Mouse (Mus musculus) layer of hippocampus, postnatal 25 days (tissue): ENCODE data around the gene Pglyrp1. TPM values are rescaled to one million over a fixed set of nuclear protein-coding genes. Genes with fewer than 3 reads are reported as not detected.
"Not testable (repeated sequence)": the region's sequence is repeated elsewhere in the genome, so short reads cannot be mapped to it uniquely, and the experiment has no call there.

Experiments used
- DNase-seq, 2 experiments: peaks; one replicate each; pipeline ENCODE4 v3.0.0; 2022; ENCODE audit warnings: mixed read lengths in 2 of 2, low spot score in 1 of 2; ENCODE audit errors: extremely low spot score in 1 of 2
- total RNA-seq, 2 experiments: library from RNA; stranded (reverse); gene quantifications; 2 replicates each; pipeline ENCODE4 v1.2.3; 2021

Pglyrp1 gene
- 10 to 100 TPM in 1 of 2 experiments, 1 to 10 TPM in 1; 8.6 to 17.9 TPM for total RNA-seq

DNA sequence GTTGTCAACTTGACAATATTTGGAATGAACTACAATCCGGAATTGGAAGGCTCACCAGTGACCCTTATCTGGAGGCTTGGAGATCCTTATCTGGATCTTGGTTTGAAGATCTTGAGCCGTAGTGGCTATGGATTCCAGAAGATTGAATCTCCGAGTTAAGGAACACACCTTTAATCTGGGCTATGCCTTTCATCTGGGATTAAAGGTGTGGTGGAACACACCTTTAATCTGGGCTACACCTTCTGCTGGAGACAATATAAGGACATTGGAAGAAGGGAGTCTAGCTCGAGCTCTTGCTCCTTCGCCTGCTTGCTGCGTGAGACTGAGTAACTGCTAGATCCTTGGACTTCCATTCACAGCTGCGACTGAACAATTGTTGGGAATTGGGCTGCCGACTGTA lies at the start of gene Pglyrp1:
Gene Pglyrp1 (plus strand): TSS at position 301 of the 400 bp plus-strand sequence.
- not testable (repeated sequence) for DNase-seq

DNA sequence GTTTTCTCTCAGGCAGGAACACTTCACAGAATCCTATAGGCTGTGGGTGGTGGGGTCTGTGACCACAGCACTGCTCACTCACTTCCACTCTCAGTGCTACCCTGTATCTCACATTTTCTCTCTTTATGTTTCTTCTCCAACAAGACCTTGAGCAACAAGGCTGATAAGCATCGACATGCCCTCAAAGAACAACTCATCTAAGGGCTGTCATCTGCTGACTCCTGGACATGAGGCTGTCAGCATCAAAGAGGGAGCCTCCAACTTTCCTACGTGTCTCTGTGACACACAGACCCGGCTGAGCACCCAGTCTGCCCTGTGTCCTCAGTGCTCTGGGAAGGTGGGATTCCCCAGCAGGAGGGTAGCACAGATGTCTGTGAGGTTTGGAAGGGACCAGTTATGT lies 49.6 kb upstream of the Pglyrp1 start, which contains the start of gene Psg17:
Gene Psg17 (minus strand): TSS at position 101 of the 400 bp plus-strand sequence.
- no peak for DNase-seq

GRCm38 (mm10) chr7:18827792-18828546 lies 43.2 kb upstream of the Pglyrp1 start:
- no peak for DNase-seq

DNA sequence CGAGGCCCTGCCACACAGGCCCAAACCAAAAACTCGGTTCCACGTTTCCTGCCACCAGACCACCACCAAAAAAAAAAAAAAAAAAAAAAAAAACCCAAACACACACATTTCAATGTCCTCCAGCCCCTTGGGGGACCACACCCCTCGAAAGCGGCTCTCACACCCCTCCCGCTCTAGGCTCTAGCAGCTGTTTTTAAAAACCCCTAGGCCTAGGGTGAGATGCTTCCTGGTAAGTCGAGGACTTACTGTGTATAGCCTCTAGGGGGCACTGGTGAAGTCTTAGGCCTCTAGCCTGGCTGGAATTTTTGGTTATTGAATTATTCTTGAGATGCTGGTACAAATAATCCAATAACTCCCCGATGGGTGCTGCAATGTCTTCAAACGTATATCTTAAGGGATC lies 42.5 kb upstream of the Pglyrp1 start:
- no peak for DNase-seq

DNA sequence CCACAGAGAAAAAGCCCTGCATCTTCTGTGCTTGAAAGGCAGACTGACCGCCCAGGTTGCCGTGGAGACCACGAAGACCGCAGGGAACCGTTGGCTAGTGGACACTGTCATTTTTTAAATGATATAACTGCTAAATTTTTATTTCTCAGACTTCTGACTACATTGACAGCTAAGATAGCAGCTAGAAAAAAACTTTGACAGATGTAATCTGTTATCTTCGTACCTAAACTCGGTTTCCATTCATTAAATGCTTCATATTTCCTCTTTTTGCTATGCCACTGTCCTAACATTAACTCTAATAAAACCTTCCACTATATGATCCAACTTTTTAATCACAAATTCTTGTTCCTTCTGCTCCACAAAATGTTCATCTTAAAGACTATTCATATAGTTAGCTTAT lies 41.6 kb upstream of the Pglyrp1 start:
- DNase-seq = no peak

GRCm38 (mm10) chr7:18832298-18832697 lies 38.8 kb upstream of the Pglyrp1 start:
- no peak for DNase-seq

GRCm38 (mm10) chr7:18839865-18840264 lies 31.3 kb upstream of the Pglyrp1 start, which contains the start of gene Mill2:
Gene Mill2 (plus strand): TSS chr7:18839966.
- DNase-seq = no peak

GRCm38 (mm10) chr7:18840386-18841173 lies 30.6 kb upstream of the Pglyrp1 start:
- DNase-seq = no peak

- no peak for DNase-seq
Observed at GRCm38 (mm10) chr7:18841174-18841567, 30.0 kb upstream of the Pglyrp1 start.

GRCm38 (mm10) chr7:18844811-18845210 lies 26.3 kb upstream of the Pglyrp1 start:
- no peak for DNase-seq

DNA sequence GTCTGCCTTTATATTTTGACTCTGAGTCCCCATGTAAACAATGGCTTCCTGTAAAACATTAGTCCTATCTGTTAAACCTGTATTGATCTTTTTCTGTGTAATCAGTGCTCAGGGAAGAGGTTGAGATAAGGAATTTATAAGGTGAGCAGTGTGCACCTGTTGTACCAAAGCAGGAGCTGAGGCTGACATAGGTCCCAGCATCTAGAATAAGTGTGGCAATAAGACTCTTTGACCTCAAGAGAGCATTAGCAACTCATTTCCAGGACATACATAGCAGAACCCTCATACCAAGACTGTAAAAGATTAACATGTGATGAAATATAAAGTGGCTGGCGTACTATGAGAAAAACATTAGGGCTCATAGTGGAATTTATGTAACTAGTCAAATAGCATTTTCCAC lies 22.7 kb upstream of the Pglyrp1 start:
- DNase-seq = no peak

DNA sequence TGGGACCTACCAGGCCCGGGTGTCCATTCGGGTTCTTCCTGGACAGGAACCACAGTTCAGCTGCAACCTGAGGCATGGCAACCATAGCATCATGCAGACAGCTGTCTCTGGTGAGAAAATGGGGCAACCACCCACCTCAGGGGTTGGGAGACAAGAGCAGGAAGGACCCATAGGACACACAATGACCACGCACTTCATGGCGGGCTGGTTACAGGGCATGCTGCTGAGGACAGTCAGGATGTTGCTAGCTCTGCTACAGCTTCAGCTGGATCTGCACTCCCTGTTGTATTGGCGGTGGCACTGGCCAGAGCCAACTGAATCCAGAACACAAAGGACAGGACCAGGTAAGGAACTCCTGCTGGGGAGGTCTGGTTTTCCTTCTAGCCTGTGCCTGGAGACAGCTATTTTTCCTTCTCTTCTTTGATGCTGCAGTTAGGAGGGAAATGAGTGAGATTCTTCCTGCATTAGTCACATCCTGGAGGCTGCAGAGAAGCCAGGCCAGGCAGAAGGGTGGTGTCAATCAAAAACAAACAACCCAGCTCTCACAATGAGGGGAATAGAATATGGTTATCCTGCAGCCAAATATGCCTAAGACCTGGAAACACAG lies 12.7 kb upstream of the Pglyrp1 start:
- no peak for DNase-seq

GRCm38 (mm10) chr7:18862801-18863200 lies 8.3 kb upstream of the Pglyrp1 start:
- DNase-seq = no peak

GRCm38 (mm10) chr7:18868491-18868890 lies 2.6 kb upstream of the Pglyrp1 start:
- DNase-seq = no peak

DNA sequence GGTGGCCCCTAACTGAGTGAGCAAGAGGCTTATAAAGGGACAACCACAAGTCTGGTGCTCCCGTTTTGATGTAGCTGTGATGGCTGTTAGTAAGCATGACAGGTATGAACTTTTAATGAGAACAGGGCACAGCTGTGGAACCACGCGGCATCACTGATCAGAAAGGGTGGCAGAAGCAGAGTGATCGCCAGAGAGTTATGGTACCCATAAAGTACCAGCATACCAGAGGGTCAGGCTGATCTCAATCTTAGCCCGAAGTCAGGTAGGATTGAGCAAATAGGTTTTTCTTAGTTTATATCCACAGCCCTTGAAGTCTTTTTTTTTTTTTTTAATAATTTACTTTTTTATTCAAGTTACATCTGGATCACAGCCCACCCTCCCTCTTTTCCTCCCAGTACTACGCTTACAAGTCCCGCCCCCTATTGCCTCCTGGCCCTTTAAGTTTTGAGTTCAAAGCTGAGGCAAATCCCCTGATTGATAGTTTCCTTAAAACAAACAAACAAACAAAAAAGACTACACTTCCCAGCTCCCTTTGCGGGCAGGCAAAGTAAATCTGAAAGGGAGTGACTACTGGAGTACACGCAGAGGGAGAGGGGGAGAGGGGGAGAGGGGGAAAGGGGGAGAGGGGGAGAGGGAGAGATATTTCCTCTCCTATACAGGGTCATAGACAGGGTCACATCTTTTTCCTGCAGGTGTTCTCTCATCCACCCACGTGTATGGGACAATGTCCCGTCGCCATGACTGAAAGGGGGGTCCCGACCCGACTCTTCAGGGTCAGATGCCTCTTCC lies 1.1 kb downstream of the Pglyrp1 start:
- DNase-seq = no peak

- no peak for DNase-seq
Observed at GRCm38 (mm10) chr7:18872816-18873215, 1.7 kb downstream of the Pglyrp1 start.

- DNase-seq = peak; percentile 54 to 67
Observed at GRCm38 (mm10) chr7:18873253-18873652, 2.1 kb downstream of the Pglyrp1 start.

- DNase-seq = no peak
Observed at GRCm38 (mm10) chr7:18875372-18875771, 4.2 kb downstream of the Pglyrp1 start.

DNA sequence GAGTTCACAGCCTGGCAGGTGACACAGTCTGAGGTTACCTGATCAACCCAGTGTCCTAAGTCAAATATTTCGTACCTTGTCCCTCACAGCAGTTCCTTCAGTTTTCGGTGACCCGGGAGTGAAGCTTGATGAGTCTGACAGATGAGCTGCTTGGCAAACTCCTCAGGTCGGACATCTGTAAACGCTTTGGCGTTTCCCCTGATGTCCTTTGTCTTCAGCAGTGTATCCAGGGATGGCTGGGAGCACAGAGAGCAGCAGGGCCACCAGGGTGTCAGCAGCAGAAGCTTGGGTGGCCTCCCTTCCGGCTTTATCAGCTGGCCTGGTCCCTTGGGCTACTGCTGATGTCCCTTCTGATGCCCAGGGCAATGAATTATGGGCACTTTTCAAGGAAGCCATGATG lies 7.6 kb downstream of the Pglyrp1 start:
- no peak for DNase-seq

DNA sequence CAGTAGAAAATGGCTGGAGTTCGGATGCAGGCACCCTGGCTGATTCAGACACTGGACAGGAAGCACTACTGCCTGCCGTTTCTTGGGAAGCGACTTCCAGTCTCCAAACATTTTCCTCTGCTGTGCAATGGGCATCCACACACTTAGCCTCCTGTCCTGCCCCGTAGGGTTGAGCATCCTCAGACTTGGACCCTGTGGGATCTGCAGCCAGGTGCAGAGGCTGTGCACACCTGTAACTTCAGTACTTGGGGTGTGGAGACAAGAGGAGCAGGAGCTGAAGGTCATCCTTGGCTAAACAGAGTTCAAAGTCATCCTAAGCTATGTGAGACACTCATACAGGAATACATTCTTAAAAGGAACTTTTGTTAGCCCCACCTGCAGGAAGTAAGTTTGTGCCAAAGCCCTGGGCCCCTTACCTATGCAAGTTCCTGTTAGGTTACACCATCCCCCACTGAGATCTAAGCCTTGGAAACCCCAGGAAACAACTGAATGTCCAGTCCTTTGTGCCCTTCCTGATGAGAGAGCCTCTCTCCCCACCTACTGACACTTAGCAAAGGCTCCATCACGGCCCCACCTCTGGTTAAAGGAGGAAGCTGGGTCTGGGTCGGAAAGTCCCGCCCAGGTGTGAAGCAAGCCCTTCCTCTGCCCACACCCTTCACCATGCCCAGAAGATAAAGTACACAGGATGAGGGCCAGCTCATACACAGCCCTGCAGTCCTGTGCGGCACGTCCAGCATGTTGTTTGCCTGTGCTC lies 13.0 kb downstream of the Pglyrp1 start:
- no peak for DNase-seq
